Mouse (Mus musculus): ENCODE results near the gene Pigw. TPM values are rescaled to one million over a fixed set of nuclear protein-coding genes. Genes with fewer than 3 reads are reported as not detected.

The Pigw gene
- polyA plus RNA-seq, 2 experiments, result 1.2 to 4.1 TPM

DNA sequence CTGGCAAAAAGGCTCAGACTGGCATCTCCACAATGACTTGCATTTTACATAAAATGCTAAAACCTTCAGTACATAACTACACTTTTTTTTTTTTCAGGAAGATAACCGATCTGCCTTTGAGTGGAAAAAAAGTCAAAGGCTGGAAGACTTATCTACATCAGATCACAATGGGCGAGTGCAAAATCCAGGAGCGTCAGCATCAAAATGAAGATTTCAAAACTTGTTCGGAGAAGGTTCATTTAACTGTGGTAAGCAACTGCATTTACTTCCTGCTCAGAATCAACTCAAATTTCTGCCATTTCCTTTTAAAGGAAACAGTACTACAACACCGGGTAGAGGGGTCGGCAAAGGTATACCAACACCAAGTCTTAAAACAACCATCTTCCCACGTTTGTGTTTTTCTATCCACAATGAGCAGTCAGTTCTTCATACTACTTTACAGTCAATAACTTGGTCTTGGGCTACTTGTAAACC lies 11.3 kb downstream of the Pigw start:
- under 1% methylated on average over 7 of the region's 7 CpGs for WGBS (ENCODE audit: insufficient replicate concordance)
- Histone ChIP-seq H3K9ac (replicated peaks) (peak overlapping the region; percentile 99), H3K36me3 (replicated peaks; ENCODE audit: control insufficient read depth, insufficient read depth, low read depth) (peaks cover 24% of the 10 kb centered on the region), H3K4me1 (replicated peaks; ENCODE audit: control insufficient read depth in 2 of 2, insufficient read depth in 2 of 2, low read length in 1 of 2) (peaks cover 23 to 28% of the 10 kb centered on the region in 2 experiments), H3K4me3 (ENCODE audit: insufficient read depth in 1 of 2, low read depth in 2 of 2, low read length in 2 of 2) (peak overlapping the region; percentile 81 to 93), H3K27ac (peak overlapping the region; percentile 88), H3K4me2 (ENCODE audit: low read depth) (peak overlapping the region; percentile 80), H3K27me3 (ENCODE audit: control insufficient read depth, insufficient read depth, low read length) (no peaks in the 10 kb centered on the region), H3K9me3 (ENCODE audit: control insufficient read depth, low read length) (no peaks in the 10 kb centered on the region)
- DNase-seq (ENCODE audit: low read depth in 3 of 3, low spot score in 3 of 3) (peak in 1 of 3 experiments; percentile 49), ATAC-seq (ENCODE audit: insufficient read depth) (no peak)
- TF ChIP-seq CTCF (IDR thresholded peaks at IDR 0.05; ENCODE audit: low read depth), result no peak
- no peak for TF ChIP-seq EP300 (IDR thresholded peaks at IDR 0.05; ENCODE audit: low read depth)

DNA sequence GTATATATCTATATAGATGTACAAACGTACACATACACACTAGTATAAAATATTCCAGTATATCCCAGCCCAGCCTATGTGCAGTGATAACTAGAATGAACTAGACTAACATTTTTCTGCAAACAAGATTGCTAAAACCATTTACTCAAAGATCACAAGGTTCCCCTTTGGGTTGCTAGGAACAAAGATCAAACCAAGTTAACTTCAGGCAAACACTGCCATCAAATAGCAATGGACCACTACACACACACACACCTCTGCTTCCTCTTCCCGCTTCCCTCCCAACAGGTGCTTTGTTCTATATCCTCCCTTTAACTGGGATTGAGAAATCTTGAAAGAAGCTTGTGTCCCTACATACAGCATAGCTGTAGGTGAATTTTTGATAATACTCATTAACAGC lies 12.5 kb downstream of the Pigw start:
- ATAC-seq (ENCODE audit: insufficient read depth) (no peak), DNase-seq (ENCODE audit: low read depth in 3 of 3, low spot score in 3 of 3) (no peak)
- no peaks in the 10 kb centered on the region for H3K9me3 ChIP-seq (ENCODE audit: control insufficient read depth, low read length)
- TF ChIP-seq CTCF (IDR thresholded peaks at IDR 0.05; ENCODE audit: low read depth) (no peak), EP300 (IDR thresholded peaks at IDR 0.05; ENCODE audit: low read depth) (no peak)
- H3K4me1 ChIP-seq (replicated peaks; ENCODE audit: control insufficient read depth in 2 of 2, insufficient read depth in 2 of 2, low read length in 1 of 2), result peaks cover 16 to 20% of the 10 kb centered on the region in 2 experiments
- H3K4me3 ChIP-seq (ENCODE audit: insufficient read depth in 1 of 2, low read depth in 2 of 2, low read length in 2 of 2), result peak overlapping the region; percentile 69 to 93
- H3K4me2 ChIP-seq (ENCODE audit: low read depth), result peak overlapping the region; percentile 80
- H3K27ac ChIP-seq, result peak overlapping the region; percentile 6; the same call in 1 of the 2 replicates
- H3K36me3 ChIP-seq (replicated peaks; ENCODE audit: control insufficient read depth, insufficient read depth, low read depth), result peaks cover 28% of the 10 kb centered on the region
- H3K27me3 ChIP-seq (ENCODE audit: control insufficient read depth, insufficient read depth, low read length), result no peaks in the 10 kb centered on the region
- H3K9ac ChIP-seq (replicated peaks), result peak overlapping the region; percentile 45
- WGBS (ENCODE audit: insufficient replicate concordance), result 76% methylated on average over 2 of the region's 2 CpGs

DNA sequence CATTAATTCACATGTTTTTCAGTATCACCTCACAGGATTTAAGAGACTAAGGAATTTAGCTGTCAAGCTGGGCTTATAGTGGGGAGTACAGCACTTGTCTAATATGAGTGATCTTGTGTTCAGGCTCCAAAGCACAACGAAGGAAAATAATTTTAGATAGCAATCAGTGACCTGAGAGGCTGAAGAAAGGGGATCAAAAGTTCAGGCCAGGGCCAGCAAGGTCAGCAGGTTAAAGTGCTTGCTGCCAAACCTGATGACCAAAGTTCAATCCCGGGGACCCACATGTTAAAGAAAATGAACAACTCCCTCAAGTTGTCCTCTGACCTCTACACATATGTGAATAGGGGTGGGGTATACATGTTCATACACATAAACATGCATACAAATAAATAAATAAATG lies 14.8 kb downstream of the Pigw start:
- Histone ChIP-seq H3K27me3 (ENCODE audit: control insufficient read depth, insufficient read depth, low read length) (no peaks in the 10 kb centered on the region), H3K27ac (no peak overlapping the region), H3K4me1 (replicated peaks; ENCODE audit: control insufficient read depth in 2 of 2, insufficient read depth in 2 of 2, low read length in 1 of 2) (peaks cover 16 to 19% of the 10 kb centered on the region in 2 experiments), H3K4me2 (ENCODE audit: low read depth) (peak overlapping the region; percentile 43), H3K9ac (replicated peaks) (no peak overlapping the region), H3K36me3 (replicated peaks; ENCODE audit: control insufficient read depth, insufficient read depth, low read depth) (peaks cover 47% of the 10 kb centered on the region), H3K9me3 (ENCODE audit: control insufficient read depth, low read length) (no peaks in the 10 kb centered on the region), H3K4me3 (ENCODE audit: insufficient read depth in 1 of 2, low read depth in 2 of 2, low read length in 2 of 2) (no peak overlapping the region)
- DNase-seq (ENCODE audit: low read depth in 3 of 3, low spot score in 3 of 3) (no peak), ATAC-seq (ENCODE audit: insufficient read depth) (no peak)
- TF ChIP-seq EP300 (IDR thresholded peaks at IDR 0.05; ENCODE audit: low read depth) (no peak), CTCF (IDR thresholded peaks at IDR 0.05; ENCODE audit: low read depth) (no peak)
- WGBS (ENCODE audit: insufficient replicate concordance), result 62% methylated on average over 2 of the region's 2 CpGs

DNA sequence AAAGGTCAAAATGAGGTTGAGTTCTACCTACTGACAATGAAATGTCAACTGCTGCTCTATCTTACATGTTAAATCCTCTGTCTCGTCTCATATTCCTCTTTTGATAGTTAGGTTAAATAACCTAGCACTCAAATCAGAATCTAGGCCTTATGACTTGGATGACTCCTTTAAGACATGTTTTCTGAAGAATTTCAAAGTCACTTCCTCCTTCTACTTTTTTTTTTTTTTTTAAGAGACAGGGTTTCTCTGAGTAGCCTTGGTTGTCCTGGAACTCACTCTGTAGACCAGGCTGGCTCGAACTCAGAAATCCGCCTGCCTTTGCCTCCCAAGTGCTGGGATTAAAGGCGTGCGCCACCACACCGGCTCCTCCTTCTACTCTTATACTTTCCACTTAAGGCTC lies 24.8 kb downstream of the Pigw start:
- Histone ChIP-seq H3K36me3 (replicated peaks; ENCODE audit: control insufficient read depth, insufficient read depth, low read depth) (peaks cover 85% of the 10 kb centered on the region), H3K4me3 (ENCODE audit: insufficient read depth in 1 of 2, low read depth in 2 of 2, low read length in 2 of 2) (no peak overlapping the region), H3K9ac (replicated peaks) (no peak overlapping the region), H3K4me2 (ENCODE audit: low read depth) (no peak overlapping the region), H3K27me3 (ENCODE audit: control insufficient read depth, insufficient read depth, low read length) (no peaks in the 10 kb centered on the region), H3K4me1 (replicated peaks; ENCODE audit: control insufficient read depth in 2 of 2, insufficient read depth in 2 of 2, low read length in 1 of 2) (no peaks in the 10 kb centered on the region), H3K27ac (no peak overlapping the region), H3K9me3 (ENCODE audit: control insufficient read depth, low read length) (no peaks in the 10 kb centered on the region)
- no peak for ATAC-seq (ENCODE audit: insufficient read depth)
- no peak for TF ChIP-seq CTCF (IDR thresholded peaks at IDR 0.05; ENCODE audit: low read depth)
- TF ChIP-seq EP300 (IDR thresholded peaks at IDR 0.05; ENCODE audit: low read depth), result no peak
- no peak for DNase-seq (ENCODE audit: low read depth in 3 of 3, low spot score in 3 of 3)
- WGBS (ENCODE audit: insufficient replicate concordance), result 90% methylated on average over 6 of the region's 6 CpGs

DNA sequence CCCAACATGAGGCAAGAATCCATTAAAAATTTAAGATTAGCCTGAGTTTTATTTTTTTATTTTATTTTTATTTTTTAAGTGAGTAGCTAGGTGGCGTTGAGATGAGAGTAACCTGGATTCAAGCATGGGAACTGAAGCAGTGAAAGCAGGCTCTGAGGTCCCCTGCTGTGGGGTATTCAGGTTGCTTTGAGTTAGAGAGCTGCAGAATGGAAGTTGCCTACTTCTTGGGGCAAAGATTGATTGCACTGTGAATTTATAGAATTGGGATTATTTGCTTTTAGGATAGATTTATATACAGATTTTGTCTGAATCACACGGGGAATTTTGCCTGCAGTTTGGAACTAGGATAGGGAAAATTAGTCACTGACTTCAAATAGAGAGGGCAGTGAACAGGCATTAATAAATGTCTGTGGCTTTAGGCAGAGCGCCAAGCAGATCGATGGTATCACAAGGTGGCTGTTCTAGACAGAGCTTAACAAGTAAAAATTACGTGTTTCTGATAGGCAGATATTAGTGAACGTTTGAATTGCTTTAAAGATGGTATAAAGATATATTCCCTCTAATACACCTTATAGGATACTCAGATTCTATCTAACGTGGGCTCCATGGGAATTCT lies 32.5 kb downstream of the Pigw start:
- H3K4me3 ChIP-seq (ENCODE audit: insufficient read depth in 1 of 2, low read depth in 2 of 2, low read length in 2 of 2), result no peak overlapping the region
- TF ChIP-seq CTCF (IDR thresholded peaks at IDR 0.05; ENCODE audit: low read depth), result no peak
- no peak for TF ChIP-seq EP300 (IDR thresholded peaks at IDR 0.05; ENCODE audit: low read depth)
- ATAC-seq (ENCODE audit: insufficient read depth) (no peak), DNase-seq (ENCODE audit: low read depth in 3 of 3, low spot score in 3 of 3) (no peak)
- peaks cover 80% of the 10 kb centered on the region for H3K36me3 ChIP-seq (replicated peaks; ENCODE audit: control insufficient read depth, insufficient read depth, low read depth)
- H3K4me1 ChIP-seq (replicated peaks; ENCODE audit: control insufficient read depth in 2 of 2, insufficient read depth in 2 of 2, low read length in 1 of 2), result no peaks in the 10 kb centered on the region
- H3K27me3 ChIP-seq (ENCODE audit: control insufficient read depth, insufficient read depth, low read length), result no peaks in the 10 kb centered on the region
- H3K9me3 ChIP-seq (ENCODE audit: control insufficient read depth, low read length), result no peaks in the 10 kb centered on the region
- no peak overlapping the region for H3K27ac ChIP-seq
- no peak overlapping the region for H3K9ac ChIP-seq (replicated peaks)
- 81% methylated on average over 7 of the region's 7 CpGs for WGBS (ENCODE audit: insufficient replicate concordance)
- no peak overlapping the region for H3K4me2 ChIP-seq (ENCODE audit: low read depth)

Measured in liver, embryonic 14.5 days (tissue).